In genomic region chr2:118007539-118008427, GRCm38 (mm10) we compare ENCODE assay signal across 9 mouse cellular contexts.
DNase-seq lines count a peak whose midpoint lies in the region; ATAC-seq lines count a peak whose summit lies in the region.
"Had no signal": no experiment of that assay in that cellular context is flagged by ENCODE, and none has a peak within 500 bp of the region (broad histone marks: within the 10 kb centered on the region; RNA-seq: fewer than 3 reads in every experiment).

No protein-coding gene starts in this region.

- DNase-seq in midbrain, embryonic 14.5 days, result peak; percentile 3
- DNase-seq in kidney, adult 8-10 months, result peak; percentile 12 to 22
- no peak for DNase-seq in layer of hippocampus, postnatal 36 days

- no peak overlapping the region for H3K9ac ChIP-seq in midbrain, embryonic 14.5 days (replicated peaks; ENCODE audit: low read length)
- H3K9ac ChIP-seq in midbrain, embryonic 15.5 days, result no peak overlapping the region
- peak overlapping the region; percentile 51 for H3K9ac ChIP-seq in lung, embryonic 16.5 days (ENCODE audit: low read length)
- no peak overlapping the region for H3K9ac ChIP-seq in stomach, embryonic 15.5 days

- H3K27me3 ChIP-seq in midbrain, embryonic 14.5 days (ENCODE audit: control insufficient read depth, insufficient read depth, low read length), result no peaks in the 10 kb centered on the region
- H3K27me3 ChIP-seq in midbrain, embryonic 15.5 days (replicated peaks), result no peaks in the 10 kb centered on the region
- no peaks in the 10 kb centered on the region for H3K27me3 ChIP-seq in lung, embryonic 16.5 days (ENCODE audit: control insufficient read depth, insufficient read depth, low read depth, low read length)
- no peaks in the 10 kb centered on the region for H3K27me3 ChIP-seq in stomach, embryonic 15.5 days (replicated peaks)

- H3K9me3 ChIP-seq in midbrain, embryonic 14.5 days (ENCODE audit: control insufficient read depth, low read length), result no peaks in the 10 kb centered on the region
- no peaks in the 10 kb centered on the region for H3K9me3 ChIP-seq in midbrain, embryonic 15.5 days
- peaks cover 2% of the 10 kb centered on the region; the same call in 1 of the 2 replicates for H3K9me3 ChIP-seq in lung, embryonic 16.5 days (ENCODE audit: control insufficient read depth, low read length)
- no peaks in the 10 kb centered on the region for H3K9me3 ChIP-seq in stomach, embryonic 15.5 days

- H3K4me3 ChIP-seq in midbrain, embryonic 14.5 days (replicated peaks; ENCODE audit: low read depth, low read length), result no peak overlapping the region
- no peak overlapping the region for H3K4me3 ChIP-seq in midbrain, embryonic 15.5 days
- H3K4me3 ChIP-seq in lung, embryonic 16.5 days (ENCODE audit: low read length), result 0 out of 2 replicates have a peak overlapping the region, but pooled peaks have one; percentile 13
- H3K4me3 ChIP-seq in stomach, embryonic 15.5 days (replicated peaks), result no peak overlapping the region
- H3K4me3 ChIP-seq: layer of hippocampus, adult 2 months had no signal

- H3K27ac ChIP-seq in midbrain, embryonic 14.5 days (replicated peaks; ENCODE audit: low read depth, low read length), result no peak overlapping the region
- H3K27ac ChIP-seq in midbrain, embryonic 15.5 days, result no peak overlapping the region
- peak overlapping the region; percentile 94 for H3K27ac ChIP-seq in lung, embryonic 16.5 days (ENCODE audit: low read length)
- peak overlapping the region; percentile 48 for H3K27ac ChIP-seq in stomach, embryonic 15.5 days
- H3K27ac ChIP-seq: layer of hippocampus, adult 2 months had no signal

- H3K36me3 ChIP-seq in midbrain, embryonic 14.5 days (ENCODE audit: control insufficient read depth, insufficient read depth, low read length), result no peaks in the 10 kb centered on the region
- no peaks in the 10 kb centered on the region for H3K36me3 ChIP-seq in midbrain, embryonic 15.5 days (replicated peaks)
- no peaks in the 10 kb centered on the region for H3K36me3 ChIP-seq in lung, embryonic 16.5 days (ENCODE audit: control insufficient read depth, insufficient read depth, low read length)
- no peaks in the 10 kb centered on the region for H3K36me3 ChIP-seq in stomach, embryonic 15.5 days

- no peak overlapping the region for H3K4me2 ChIP-seq in midbrain, embryonic 14.5 days (ENCODE audit: low read length)
- H3K4me2 ChIP-seq in midbrain, embryonic 15.5 days, result no peak overlapping the region
- peak overlapping the region; percentile 48 for H3K4me2 ChIP-seq in lung, embryonic 16.5 days (ENCODE audit: low read depth, low read length)
- H3K4me2 ChIP-seq in stomach, embryonic 15.5 days, result peak overlapping the region; percentile 31; the same call in 1 of the 2 replicates

- ATAC-seq in midbrain, embryonic 14.5 days (ENCODE audit: low FRiP score, low TSS enrichment), result no peak
- ATAC-seq in midbrain, embryonic 15.5 days (replicated peaks), result no peak
- ATAC-seq in granulocyte monocyte progenitor cell, adult 5-6 weeks (replicated peaks; ENCODE audit: poor library complexity, severe bottlenecking), result peak; percentile 83
- peak; percentile 92 for ATAC-seq in lung, embryonic 16.5 days (ENCODE audit: low read depth)
- peak; percentile 92 for ATAC-seq in stomach, embryonic 15.5 days (ENCODE audit: insufficient read depth, low FRiP score, low read depth)
- ATAC-seq in activated CD4-positive, CD25-positive, alpha-beta regulatory T cell, adult 4 months, result no peak

- WGBS in midbrain, embryonic 14.5 days, result 73% methylated on average over 10 of the region's 10 CpGs
- 69% methylated on average over 10 of the region's 10 CpGs for WGBS in midbrain, embryonic 15.5 days
- WGBS in lung, embryonic 16.5 days, result 10% methylated on average over 10 of the region's 10 CpGs
- 14% methylated on average over 10 of the region's 10 CpGs for WGBS in stomach, embryonic 15.5 days

- no peaks in the 10 kb centered on the region for H3K4me1 ChIP-seq in midbrain, embryonic 14.5 days (ENCODE audit: control insufficient read depth, insufficient read depth, low read length)
- no peaks in the 10 kb centered on the region for H3K4me1 ChIP-seq in midbrain, embryonic 15.5 days
- peaks cover 12% of the 10 kb centered on the region for H3K4me1 ChIP-seq in lung, embryonic 16.5 days (replicated peaks; ENCODE audit: control insufficient read depth, insufficient read depth, low read length)
- peaks cover 7% of the 10 kb centered on the region; the same call in 1 of the 2 replicates for H3K4me1 ChIP-seq in stomach, embryonic 15.5 days

Comparison
In these comparisons a context has a peak if more than half of its experiments do, and no peak if none do; other contexts are left out.
1. ATAC-seq: peak in granulocyte monocyte progenitor cell, adult 5-6 weeks (single experiment), lung, embryonic 16.5 days (single experiment) and stomach, embryonic 15.5 days (single experiment); none in midbrain, embryonic 14.5 days (single experiment), midbrain, embryonic 15.5 days (single experiment) and activated CD4-positive, CD25-positive, alpha-beta regulatory T cell, adult 4 months (single experiment).
2. DNase-seq: peak in midbrain, embryonic 14.5 days (single experiment) and kidney, adult 8-10 months (2 of 2); none in layer of hippocampus, postnatal 36 days (0 of 2).
3. H3K27ac ChIP-seq: peak in lung, embryonic 16.5 days (single experiment) and stomach, embryonic 15.5 days (single experiment); none in midbrain, embryonic 14.5 days (single experiment) and midbrain, embryonic 15.5 days (single experiment).
4. H3K4me2 ChIP-seq: peak in lung, embryonic 16.5 days (single experiment) and stomach, embryonic 15.5 days (single experiment); none in midbrain, embryonic 14.5 days (single experiment) and midbrain, embryonic 15.5 days (single experiment).